Mouse (Mus musculus) CH12F3 (cell line): ENCODE measurements around the gene Anks1b.

ENCODE experiments used
- in situ Hi-C: fragments of 300-500 bp; cut with MboI; formaldehyde crosslinking; loops from 2 replicates; pipeline ENCODE4 v1.14.3; 2020; ENCODE audit warnings: low sequenced_read_pairs

Gene Anks1b

GRCm38 (mm10) chr10:90357169-90357907 is 484.0 kb downstream of the Anks1b start:
- in situ Hi-C loops: no loop called here

- in situ Hi-C loops: no loop called here
Observed at GRCm38 (mm10) chr10:90369015-90369414, 495.7 kb downstream of the Anks1b start.

- in situ Hi-C loops: no loop called here
Observed at GRCm38 (mm10) chr10:90370751-90371150, 497.4 kb downstream of the Anks1b start.

GRCm38 (mm10) chr10:90373469-90373868 is 500.2 kb downstream of the Anks1b start:
- in situ Hi-C loops: no loop called here

- in situ Hi-C loops: no loop called here
Observed at GRCm38 (mm10) chr10:90376605-90377004, 503.3 kb downstream of the Anks1b start.

GRCm38 (mm10) chr10:90380062-90380461 is 506.8 kb downstream of the Anks1b start:
- in situ Hi-C loops: no loop called here

GRCm38 (mm10) chr10:90380704-90381339 is 507.5 kb downstream of the Anks1b start:
- in situ Hi-C loops: no loop called here

- in situ Hi-C loops: no loop called here
Observed at GRCm38 (mm10) chr10:90400382-90400781, 527.1 kb downstream of the Anks1b start.

GRCm38 (mm10) chr10:90408484-90408883 is 535.2 kb downstream of the Anks1b start:
- in situ Hi-C loops: no loop called here

- in situ Hi-C loops: no loop called here
Observed at GRCm38 (mm10) chr10:90431527-90431926, 558.2 kb downstream of the Anks1b start.

- in situ Hi-C loops: no loop called here
Observed at GRCm38 (mm10) chr10:90431974-90432373, 558.7 kb downstream of the Anks1b start.

GRCm38 (mm10) chr10:90432479-90432878 is 559.2 kb downstream of the Anks1b start:
- in situ Hi-C loops: no loop called here

- in situ Hi-C loops: no loop called here
Observed at GRCm38 (mm10) chr10:90441036-90441435, 567.7 kb downstream of the Anks1b start.

- in situ Hi-C loops: no loop called here
Observed at GRCm38 (mm10) chr10:90441656-90442055, 568.3 kb downstream of the Anks1b start.

GRCm38 (mm10) chr10:90464906-90465305 is 591.6 kb downstream of the Anks1b start:
- in situ Hi-C loops: no loop called here

GRCm38 (mm10) chr10:90465426-90465825 is 592.1 kb downstream of the Anks1b start:
- in situ Hi-C loops: no loop called here

- in situ Hi-C loops: no loop called here
Observed at GRCm38 (mm10) chr10:90467546-90467945, 594.2 kb downstream of the Anks1b start.

GRCm38 (mm10) chr10:90493436-90493835 is 620.1 kb downstream of the Anks1b start:
- in situ Hi-C loops: no loop called here

- in situ Hi-C loops: no loop called here
Observed at GRCm38 (mm10) chr10:90493996-90494642, 620.8 kb downstream of the Anks1b start.

- in situ Hi-C loops: no loop called here
Observed at GRCm38 (mm10) chr10:90494981-90495516, 621.7 kb downstream of the Anks1b start.

GRCm38 (mm10) chr10:90507561-90507960 is 634.3 kb downstream of the Anks1b start:
- in situ Hi-C loops: no loop called here

- in situ Hi-C loops: no loop called here
Observed at GRCm38 (mm10) chr10:90512801-90513200, 639.5 kb downstream of the Anks1b start.
